Mouse (Mus musculus): ENCODE data around the gene Scamp2.

DNA sequence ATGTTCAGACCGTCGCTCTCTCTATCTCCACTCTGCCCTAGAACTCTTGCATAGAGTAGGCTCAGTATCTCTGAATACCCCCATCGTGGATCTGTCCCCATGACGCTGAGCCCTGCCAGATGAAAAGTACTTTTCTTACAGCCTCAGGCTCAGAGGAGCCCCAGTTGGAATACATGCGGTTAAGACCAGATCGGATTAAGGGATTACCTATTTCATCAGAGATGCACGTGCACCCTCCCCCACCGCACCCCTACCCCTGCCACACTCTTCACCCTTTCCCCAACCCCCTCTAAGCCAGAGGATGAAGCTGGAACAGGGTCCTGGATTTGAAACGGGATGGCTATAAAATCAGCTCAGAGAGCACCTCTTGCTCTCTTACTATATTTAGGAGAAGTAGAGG lies 44.8 kb downstream of the Scamp2 start:
- no peak for TF ChIP-seq POLR2A (IDR thresholded peaks at IDR 0.05; ENCODE audit: borderline replicate concordance, insufficient read depth, low read length)
- TF ChIP-seq CTCF (IDR thresholded peaks at IDR 0.05; ENCODE audit: borderline replicate concordance, insufficient read depth, low read depth, low read length): no peak
